Mouse (Mus musculus) kidney, postnatal 0 days (tissue): ENCODE measurements around the gene Pde4a. TPM values are rescaled to one million over a fixed set of nuclear protein-coding genes. Genes with fewer than 3 reads are reported as not detected.

Source experiments
- ATAC-seq: fragments of 200-750 bp; cut with Nextera tagmentation; replicated peaks from 2 replicates; pipeline ENCODE4 v1.8.0; 2017; ENCODE audit warnings: low read depth, moderate number of reproducible peaks, moderate TSS enrichment, moderate library complexity; ENCODE audit not compliant: low FRiP score
- DNase-seq: peaks from one replicate; pipeline ENCODE4 v3.0.0-alpha.2; 2016; ENCODE audit warnings: low spot score
- H3K27ac ChIP-seq: fragments of 300-500 bp; sonication (generic); 2 replicates; pipeline ENCODE4 v1.5.1; 2014; ENCODE audit warnings: mild to moderate bottlenecking
- H3K27me3 ChIP-seq: fragments of 300-500 bp; sonication (generic); 2 replicates; pipeline ENCODE4 v1.6.1; 2014; ENCODE audit warnings: low read length, mixed read lengths; ENCODE audit not compliant: insufficient read depth
- H3K36me3 ChIP-seq: fragments of 300-500 bp; sonication (generic); 2 replicates; pipeline ENCODE4 v1.6.1; 2014; ENCODE audit warnings: low read length, mixed read lengths; ENCODE audit not compliant: insufficient read depth
- H3K4me1 ChIP-seq: fragments of 300-500 bp; sonication (generic); replicated peaks from 2 replicates; pipeline ENCODE4 v1.6.1; 2014; ENCODE audit warnings: antibody characterized with exemption, low read length, mixed read lengths; ENCODE audit not compliant: insufficient read depth
- H3K4me2 ChIP-seq: fragments of 300-500 bp; sonication (generic); 2 replicates; pipeline ENCODE4 v1.6.1; 2014; ENCODE audit warnings: mild to moderate bottlenecking, low read length, moderate library complexity, mixed read lengths
- H3K4me3 ChIP-seq: fragments of 300-500 bp; sonication (generic); replicated peaks from 2 replicates; pipeline ENCODE4 v1.5.1; 2014; ENCODE audit warnings: low read depth, low read length
- H3K9ac ChIP-seq: fragments of 300-500 bp; sonication (generic); 2 replicates; pipeline ENCODE4 v1.6.1; 2014; ENCODE audit warnings: low read depth, low read length
- H3K9me3 ChIP-seq: fragments of 300-500 bp; sonication (generic); replicated peaks from 2 replicates; pipeline ENCODE4 v1.6.1; 2016; ENCODE audit warnings: low read length, inconsistent platforms, mixed read lengths
- CTCF ChIP-seq: IDR thresholded peaks from 2 replicates; pipeline ENCODE4 v1.5.1; 2016; ENCODE audit warnings: antibody characterized with exemption, low read depth, mild to moderate bottlenecking, moderate library complexity
- WGBS: fragments of 180-500 bp; shearing (Covaris S2); extraction: QIAGEN DNeasy Blood & Tissue Kit; methylation state at CpG from one replicate; pipeline ENCODE4 v1.1.7; 2014; 5-methylcytosine and 5-hydroxymethylcytosine counted together
- polyA plus RNA-seq: library from polyadenylated mRNA; unstranded; fragments of >200 nt; fragmentation: Nextera tagmentation; extraction: Ambion mirVana; gene quantifications from 2 replicates; pipeline ENCODE4 v1.2.1, GENCODE M21; 2015

The Pde4a gene
- polyA plus RNA-seq, 1 experiment from 2014 or later = 8.2 TPM

DNA sequence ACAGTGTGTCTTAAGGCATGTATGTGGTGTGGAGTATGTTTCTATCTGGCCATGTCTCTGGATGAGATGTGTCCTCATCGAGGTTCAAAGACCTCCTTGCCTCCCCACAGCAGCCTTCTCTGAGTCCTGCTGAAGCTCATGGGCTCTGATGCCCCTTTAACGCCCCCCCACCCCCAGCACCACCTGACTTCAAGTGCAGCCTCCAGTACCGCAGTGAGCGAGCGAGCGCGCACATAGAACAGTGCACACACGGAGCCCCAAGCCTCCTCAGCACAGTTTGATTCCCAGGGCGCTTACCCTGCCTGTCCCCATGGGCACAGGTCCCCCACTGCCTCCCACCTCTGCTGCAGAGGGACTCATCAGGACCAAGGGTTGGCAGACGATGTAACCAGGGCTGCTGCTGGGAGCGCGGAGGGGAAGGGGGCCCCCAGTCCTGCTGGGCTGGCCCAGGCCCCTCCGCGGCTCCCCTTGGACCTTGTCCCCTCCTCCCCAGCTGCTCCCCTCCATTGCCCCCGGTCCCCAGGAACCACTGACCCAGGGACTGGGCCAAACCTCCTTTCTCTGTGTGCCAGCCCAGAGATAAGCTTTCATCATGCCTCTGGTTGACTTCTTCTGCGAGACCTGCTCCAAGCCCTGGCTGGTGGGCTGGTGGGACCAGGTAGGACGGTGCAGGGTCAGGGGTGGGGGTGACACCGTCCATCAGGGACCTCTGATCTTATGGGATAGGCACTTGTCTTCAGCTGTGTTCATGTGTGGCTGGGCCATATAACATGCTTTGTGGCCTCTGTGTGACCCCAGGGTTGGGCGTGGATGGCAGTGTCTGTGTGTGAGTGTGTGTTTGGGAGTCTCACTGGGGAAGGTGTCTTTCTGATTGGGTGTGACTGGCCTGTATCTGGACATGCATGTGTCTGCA, 31.3 kb downstream of the Pde4a start:
- H3K4me3 ChIP-seq = peak overlapping the region; percentile 26
- H3K36me3 ChIP-seq = no peaks in the 10 kb centered on the region
- peak overlapping the region; percentile 50 for H3K9ac ChIP-seq
- 0 out of 2 replicates have a peak, but pooled peaks have one; percentile 14 for ATAC-seq
- no peak overlapping the region for H3K27ac ChIP-seq
- 0 out of 2 replicates have a peak, but pooled peaks cover 6% of the 10 kb centered on the region for H3K4me1 ChIP-seq
- peak overlapping the region; percentile 52 for H3K4me2 ChIP-seq
- H3K27me3 ChIP-seq = no peaks in the 10 kb centered on the region
- no peak for DNase-seq
- 34% methylated on average over 19 of the region's 19 CpGs for WGBS
- TF ChIP-seq CTCF = no peak
- no peaks in the 10 kb centered on the region for H3K9me3 ChIP-seq

DNA sequence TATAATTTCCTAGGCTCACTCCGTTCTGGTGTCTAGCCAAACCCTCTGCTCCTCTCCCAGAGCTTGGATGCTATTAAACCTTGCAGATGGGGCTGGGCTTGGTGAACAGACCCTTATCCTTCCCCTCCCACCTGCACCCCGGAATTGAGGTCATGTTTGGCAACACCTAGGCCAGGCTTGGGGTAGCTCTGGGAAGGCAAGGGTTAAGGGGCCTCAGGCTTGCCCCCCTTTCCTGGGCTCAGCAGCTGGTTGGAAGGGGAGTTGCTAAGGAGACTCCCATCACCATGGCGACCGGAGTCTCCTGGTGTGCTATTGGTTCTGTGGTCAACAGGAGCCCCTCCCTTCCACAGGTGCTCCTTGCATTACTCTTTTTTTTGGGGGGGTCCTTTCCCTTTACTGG, 32.5 kb downstream of the Pde4a start:
- H3K4me2 ChIP-seq = 0 out of 2 replicates have a peak overlapping the region, but pooled peaks have one; percentile 8
- H3K4me3 ChIP-seq = no peak overlapping the region
- DNase-seq (peak; percentile 35), ATAC-seq (0 out of 2 replicates have a peak, but pooled peaks have one; percentile 45)
- WGBS = 22% methylated on average over 4 of the region's 4 CpGs
- TF ChIP-seq CTCF = no peak
- 0 out of 2 replicates have a peak, but pooled peaks cover 6% of the 10 kb centered on the region for H3K4me1 ChIP-seq
- H3K27me3 ChIP-seq = no peaks in the 10 kb centered on the region
- no peak overlapping the region for H3K9ac ChIP-seq
- no peak overlapping the region for H3K27ac ChIP-seq
- no peaks in the 10 kb centered on the region for H3K36me3 ChIP-seq
- H3K9me3 ChIP-seq = no peaks in the 10 kb centered on the region

GRCm38 (mm10) chr9:21198960-21199359, 33.4 kb downstream of the Pde4a start:
- WGBS = 83% methylated on average over 3 of the region's 3 CpGs
- no peak for ATAC-seq
- no peak overlapping the region for H3K27ac ChIP-seq
- TF ChIP-seq CTCF = no peak
- no peaks in the 10 kb centered on the region for H3K36me3 ChIP-seq
- no peaks in the 10 kb centered on the region for H3K27me3 ChIP-seq
- 0 out of 2 replicates have a peak, but pooled peaks cover 6% of the 10 kb centered on the region for H3K4me1 ChIP-seq
- no peak overlapping the region for H3K4me3 ChIP-seq
- no peaks in the 10 kb centered on the region for H3K9me3 ChIP-seq
- no peak overlapping the region for H3K4me2 ChIP-seq
- H3K9ac ChIP-seq = no peak overlapping the region
- DNase-seq = no peak

- H3K9ac ChIP-seq = 0 out of 2 replicates have a peak overlapping the region, but pooled peaks have one; percentile 1
- ATAC-seq = peak; percentile 67; the same call in 1 of the 2 replicates
- H3K27ac ChIP-seq = peak overlapping the region; percentile 38
- no peak for DNase-seq
- peak overlapping the region; percentile 19; the same call in 1 of the 2 replicates for H3K4me3 ChIP-seq
- 14% methylated on average over 8 of the region's 8 CpGs for WGBS
- H3K4me2 ChIP-seq = peak overlapping the region; percentile 58
- no peaks in the 10 kb centered on the region for H3K9me3 ChIP-seq
- no peaks in the 10 kb centered on the region for H3K27me3 ChIP-seq
- TF ChIP-seq CTCF = no peak
- H3K4me1 ChIP-seq = no peaks in the 10 kb centered on the region
- H3K36me3 ChIP-seq = no peaks in the 10 kb centered on the region
Measured at GRCm38 (mm10) chr9:21204156-21204527, 38.6 kb downstream of the Pde4a start.

- Histone ChIP-seq H3K36me3 (no peaks in the 10 kb centered on the region), H3K9ac (0 out of 2 replicates have a peak overlapping the region, but pooled peaks have one; percentile 1), H3K9me3 (no peaks in the 10 kb centered on the region), H3K4me1 (no peaks in the 10 kb centered on the region), H3K4me3 (peak overlapping the region; percentile 19), H3K27ac (peak overlapping the region; percentile 47), H3K27me3 (no peaks in the 10 kb centered on the region), H3K4me2 (peak overlapping the region; percentile 58)
- peak; percentile 91 for ATAC-seq
- WGBS = 6% methylated on average over 23 of the region's 23 CpGs
- peak; percentile 72 for DNase-seq
- TF ChIP-seq CTCF = no peak
Measured at GRCm38 (mm10) chr9:21204528-21205272, 39.2 kb downstream of the Pde4a start.

- Histone ChIP-seq H3K4me2 (no peak overlapping the region), H3K27me3 (no peaks in the 10 kb centered on the region), H3K4me1 (no peaks in the 10 kb centered on the region), H3K9me3 (no peaks in the 10 kb centered on the region), H3K9ac (no peak overlapping the region), H3K36me3 (peaks cover 6% of the 10 kb centered on the region; the same call in 1 of the 2 replicates), H3K27ac (no peak overlapping the region), H3K4me3 (no peak overlapping the region)
- 78% methylated on average over 6 of the region's 6 CpGs for WGBS
- no peak for TF ChIP-seq CTCF
- ATAC-seq = no peak
- no peak for DNase-seq
Measured at GRCm38 (mm10) chr9:21206848-21207247, 41.3 kb downstream of the Pde4a start.
